Mouse (Mus musculus) R1 (cell line): ENCODE measurements around the gene Fabp7.

Experiments used
- DNase-seq: peaks from one replicate; pipeline ENCODE4 v3.0.0-alpha.2; 2018; ENCODE audit warnings: low read depth, low spot score

Fabp7 gene

DNA sequence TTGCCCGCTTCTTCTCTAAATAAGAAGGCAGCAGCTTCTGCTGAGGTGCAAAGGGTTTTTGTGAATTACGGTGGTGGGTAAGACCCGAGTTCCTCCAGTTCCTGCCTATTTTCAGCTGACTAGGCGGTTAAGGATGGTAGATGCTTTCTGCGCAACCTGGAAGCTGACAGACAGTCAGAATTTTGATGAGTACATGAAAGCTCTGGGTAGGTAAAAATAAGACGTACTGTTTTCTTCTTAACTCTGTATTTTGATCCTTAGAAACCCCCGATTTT lies at the start of gene Fabp7:
Gene Fabp7 (plus strand): TSS at position 6 of the 275 bp plus-strand sequence.
- DNase-seq = no peak

DNA sequence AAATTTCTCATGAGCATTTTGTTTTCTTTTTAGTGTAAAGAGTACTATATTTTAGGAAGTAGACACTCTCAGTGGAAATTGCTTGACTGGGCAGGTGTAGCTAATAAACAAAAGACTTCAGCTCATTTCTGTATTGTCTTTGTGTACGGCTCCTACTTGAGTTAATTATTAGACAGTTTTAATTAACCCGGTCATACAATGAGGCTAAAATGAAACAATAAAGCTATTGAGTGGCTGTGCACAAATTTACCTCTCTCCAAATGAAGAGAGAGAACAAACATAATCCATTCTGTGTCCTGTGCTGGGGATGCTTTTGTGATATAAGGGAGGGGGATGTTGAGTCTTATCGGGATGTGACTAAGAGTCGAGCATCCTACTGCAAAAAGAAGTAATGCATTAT lies 43.9 kb upstream of the Fabp7 start:
- DNase-seq = no peak

DNA sequence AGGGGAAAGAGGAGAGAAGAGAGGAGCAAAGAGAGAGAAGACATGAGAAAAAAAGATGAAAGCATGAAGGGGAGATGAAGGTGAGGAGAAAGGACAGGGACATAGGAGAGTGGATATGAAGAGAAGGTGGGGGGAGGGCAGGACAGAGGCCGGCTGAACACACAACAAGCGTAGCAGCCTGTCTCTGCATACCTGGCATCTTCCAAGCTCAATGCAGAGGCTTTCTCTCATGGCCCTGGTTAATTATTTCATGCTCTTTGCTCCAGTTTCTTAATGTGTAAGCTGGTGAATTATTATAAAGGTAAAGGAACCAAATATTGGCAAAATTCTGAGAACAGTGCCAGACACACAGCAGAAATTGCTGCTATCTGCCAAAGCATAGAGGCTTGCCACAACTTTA lies 43.3 kb upstream of the Fabp7 start:
- no peak for DNase-seq

DNA sequence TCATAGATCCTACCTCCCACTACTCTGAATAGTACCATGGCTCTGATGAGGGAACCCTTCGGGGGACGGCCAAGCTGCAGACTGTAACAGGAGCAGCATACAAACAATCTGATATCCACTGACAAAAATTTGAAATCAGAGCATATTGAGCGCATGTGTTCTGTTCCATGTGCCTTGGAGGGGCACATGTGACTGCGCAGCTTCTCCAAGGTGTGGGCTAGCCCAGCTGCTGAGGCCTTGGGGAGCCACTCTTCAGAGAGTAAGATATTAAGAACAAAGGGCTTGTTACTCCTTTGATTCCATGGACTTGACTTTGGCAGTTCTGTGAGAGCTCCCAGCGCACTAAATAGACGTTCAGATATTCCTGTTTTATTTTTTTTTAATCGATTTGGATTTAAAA lies 41.6 kb upstream of the Fabp7 start:
- no peak for DNase-seq

DNA sequence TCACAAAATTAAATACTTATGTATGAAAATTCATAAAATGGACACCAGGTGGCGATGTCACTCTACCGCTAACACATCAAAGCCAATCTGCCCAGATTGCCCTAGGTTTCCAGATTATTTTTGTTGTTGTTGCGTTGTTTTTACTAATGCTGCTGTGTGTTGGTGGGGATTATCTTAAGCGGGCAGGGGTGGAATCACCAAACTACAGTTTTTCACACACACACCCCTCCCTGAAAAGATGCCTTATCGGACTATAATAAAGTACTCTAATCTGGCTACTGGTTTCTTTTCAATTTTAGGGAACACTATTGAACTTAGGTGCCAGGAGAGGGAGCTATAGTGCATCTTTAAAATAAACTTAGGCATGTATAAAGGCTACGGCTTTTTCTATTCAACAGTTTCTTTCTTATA lies 41.1 kb upstream of the Fabp7 start:
- peak; percentile 68 for DNase-seq

DNA sequence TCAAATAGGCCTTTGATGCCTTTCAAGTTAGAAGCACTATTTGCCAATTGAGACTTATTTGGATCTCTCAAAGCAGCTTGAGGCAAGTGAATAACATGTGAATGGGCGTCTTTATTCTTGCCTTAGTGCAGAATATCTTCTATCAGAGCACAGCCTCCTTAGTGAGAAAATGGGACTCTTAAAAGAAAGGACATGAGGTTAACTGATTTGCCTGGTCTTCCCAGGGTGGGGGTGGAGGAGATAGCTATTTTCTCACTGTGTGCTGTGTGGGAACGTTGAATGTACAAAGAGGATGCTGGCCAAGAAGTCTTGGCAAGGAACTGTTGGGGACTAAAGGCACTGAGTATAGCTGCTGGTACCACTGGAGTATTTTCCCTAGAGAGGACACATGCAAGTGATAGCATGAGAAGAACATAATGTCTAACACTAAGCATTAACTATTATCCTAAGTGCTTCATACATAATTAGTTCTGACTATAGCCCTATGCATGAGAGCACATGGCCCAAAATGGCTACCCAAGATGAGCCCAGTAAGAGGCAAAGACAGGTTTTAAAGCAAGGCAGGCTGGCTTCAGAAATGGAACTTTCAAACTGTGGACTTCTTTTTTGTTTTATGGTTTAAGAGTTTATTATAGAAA lies 40.4 kb upstream of the Fabp7 start:
- DNase-seq = no peak

DNA sequence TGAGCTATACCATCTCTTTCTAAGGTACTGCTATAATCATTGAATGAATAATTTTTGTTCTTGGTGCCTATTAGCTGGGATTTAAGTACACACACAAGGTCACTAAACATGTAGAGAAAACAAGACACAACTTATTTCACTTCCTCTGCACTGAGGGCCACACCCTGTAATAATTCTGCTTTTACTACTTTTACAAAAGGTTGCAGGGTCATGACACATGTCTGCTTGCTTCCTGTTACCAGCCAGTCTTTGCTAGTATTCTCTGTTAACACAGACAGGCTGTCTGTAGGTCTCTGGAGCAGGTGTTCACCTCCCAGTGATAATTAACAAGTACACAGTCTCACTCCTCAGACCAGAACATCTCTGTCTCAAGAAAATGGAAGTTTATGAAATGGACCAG lies 39.2 kb upstream of the Fabp7 start:
- DNase-seq = no peak

DNA sequence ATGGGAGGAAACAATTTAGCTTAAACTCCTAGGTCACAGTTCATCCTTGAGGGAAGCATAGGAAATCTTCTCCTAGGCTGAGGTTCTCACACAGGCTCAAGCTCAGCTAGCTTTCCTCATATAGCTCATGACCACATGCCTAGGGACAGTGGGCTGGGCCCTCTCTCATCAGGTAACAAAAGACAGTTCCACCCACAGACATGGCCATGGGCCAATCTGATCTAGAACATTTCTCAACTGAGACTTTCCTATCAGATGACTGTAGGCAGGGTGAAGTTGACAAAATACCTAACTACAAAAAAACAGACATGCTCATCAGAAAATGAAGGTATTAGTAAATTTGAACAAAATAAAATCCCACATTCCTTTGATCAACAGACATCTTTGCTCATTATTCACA lies 37.6 kb upstream of the Fabp7 start:
- no peak for DNase-seq

DNA sequence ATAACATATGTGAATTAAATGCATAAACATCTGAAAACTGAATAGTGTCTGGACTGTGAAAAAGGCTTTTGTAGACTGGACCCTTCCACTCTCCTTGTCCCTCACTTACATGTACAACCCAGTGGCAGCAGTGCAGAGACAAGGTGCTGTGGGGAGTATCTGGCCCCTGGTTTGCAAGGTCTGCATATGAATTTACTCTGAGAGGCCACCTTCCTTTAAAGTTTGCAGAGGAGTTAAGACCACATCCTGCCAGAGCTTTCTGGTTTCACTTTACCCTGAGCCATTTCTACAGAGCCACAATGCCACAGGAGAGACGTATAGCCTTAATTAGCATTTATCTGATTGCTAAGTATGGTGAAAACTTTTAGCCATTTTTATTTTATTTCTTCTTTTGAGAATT lies 31.3 kb upstream of the Fabp7 start:
- no peak for DNase-seq

DNA sequence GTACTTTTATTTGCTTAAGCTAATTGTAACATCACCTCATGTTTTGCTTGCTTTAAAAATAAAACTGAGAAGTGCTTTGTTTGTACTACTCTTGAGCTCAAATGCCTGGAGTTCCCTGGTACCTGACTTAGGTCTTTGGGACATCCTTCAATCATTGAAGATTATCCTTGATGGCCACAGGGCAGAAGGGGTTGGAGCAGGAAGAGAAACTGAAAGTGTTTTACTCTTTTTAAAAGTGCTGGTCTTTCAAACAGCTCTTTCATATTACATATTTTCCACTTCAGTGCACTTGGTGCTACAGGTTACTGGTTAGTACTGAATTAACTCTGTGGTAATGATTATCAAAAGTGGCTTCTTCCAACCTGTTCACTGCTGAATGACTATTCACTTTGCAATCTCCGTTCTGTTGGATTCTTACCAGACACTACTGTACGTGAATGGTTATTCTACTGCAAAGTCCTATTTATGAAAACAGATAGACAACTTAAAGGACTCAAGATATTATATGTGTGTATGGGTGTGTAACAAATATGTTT lies 29.4 kb upstream of the Fabp7 start:
- no peak for DNase-seq

DNA sequence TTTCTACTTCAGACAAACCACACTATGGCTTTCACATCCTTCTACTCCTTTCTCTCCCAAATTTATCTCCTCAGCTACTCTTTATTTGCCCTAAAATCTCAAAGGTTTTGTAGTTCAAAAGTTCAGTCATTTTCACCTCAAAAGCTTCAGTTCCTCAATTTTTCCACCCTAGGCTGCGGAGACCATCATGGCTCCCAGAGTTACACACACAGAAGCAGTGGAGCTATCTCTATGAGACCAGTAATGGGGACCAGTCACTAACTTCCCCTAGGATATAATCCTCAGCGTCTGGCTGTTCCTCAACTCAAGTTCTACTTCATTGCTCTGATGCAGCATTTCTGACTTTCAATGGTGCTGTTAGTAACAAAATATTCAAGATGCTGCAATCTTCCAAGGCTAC lies 25.7 kb upstream of the Fabp7 start:
- no peak for DNase-seq

DNA sequence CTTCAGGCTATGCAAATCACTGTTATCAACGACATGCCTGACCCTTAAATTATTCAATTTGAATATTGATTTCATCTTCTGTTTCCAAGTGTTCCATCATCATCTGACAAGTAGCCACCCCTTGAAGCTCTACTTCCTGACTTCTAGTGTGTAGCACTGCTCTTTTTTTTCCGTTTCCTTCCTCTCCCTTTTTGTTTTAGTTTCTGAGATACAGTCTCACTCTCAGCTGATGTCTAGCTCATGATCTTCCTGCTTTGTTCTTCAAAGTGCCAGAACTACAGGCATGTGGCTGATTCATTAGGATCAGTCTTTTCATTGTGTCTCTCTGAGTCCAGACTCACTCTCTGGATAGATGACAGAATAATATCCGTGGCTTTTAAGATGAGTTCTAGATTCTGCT lies 24.0 kb upstream of the Fabp7 start:
- DNase-seq = no peak

DNA sequence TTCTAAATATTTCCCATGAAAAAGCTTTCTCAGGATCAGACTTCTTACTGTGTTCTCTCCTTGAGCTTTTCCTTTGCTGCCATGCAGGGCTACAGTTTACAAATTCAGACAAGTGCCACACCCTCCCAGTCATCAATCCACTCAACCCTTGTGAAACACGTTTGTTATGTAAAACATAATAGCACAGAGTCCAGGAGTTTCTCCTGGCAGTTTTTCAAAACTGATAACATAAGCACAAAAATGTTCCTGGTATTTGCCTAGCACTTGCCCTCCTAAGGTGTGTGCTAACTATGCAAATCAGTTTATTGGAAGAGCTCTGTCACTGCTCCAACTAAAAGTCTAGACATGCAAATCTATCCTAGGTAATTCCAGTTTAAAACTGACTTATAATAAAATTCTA lies 21.6 kb upstream of the Fabp7 start:
- peak; percentile 21 for DNase-seq

DNA sequence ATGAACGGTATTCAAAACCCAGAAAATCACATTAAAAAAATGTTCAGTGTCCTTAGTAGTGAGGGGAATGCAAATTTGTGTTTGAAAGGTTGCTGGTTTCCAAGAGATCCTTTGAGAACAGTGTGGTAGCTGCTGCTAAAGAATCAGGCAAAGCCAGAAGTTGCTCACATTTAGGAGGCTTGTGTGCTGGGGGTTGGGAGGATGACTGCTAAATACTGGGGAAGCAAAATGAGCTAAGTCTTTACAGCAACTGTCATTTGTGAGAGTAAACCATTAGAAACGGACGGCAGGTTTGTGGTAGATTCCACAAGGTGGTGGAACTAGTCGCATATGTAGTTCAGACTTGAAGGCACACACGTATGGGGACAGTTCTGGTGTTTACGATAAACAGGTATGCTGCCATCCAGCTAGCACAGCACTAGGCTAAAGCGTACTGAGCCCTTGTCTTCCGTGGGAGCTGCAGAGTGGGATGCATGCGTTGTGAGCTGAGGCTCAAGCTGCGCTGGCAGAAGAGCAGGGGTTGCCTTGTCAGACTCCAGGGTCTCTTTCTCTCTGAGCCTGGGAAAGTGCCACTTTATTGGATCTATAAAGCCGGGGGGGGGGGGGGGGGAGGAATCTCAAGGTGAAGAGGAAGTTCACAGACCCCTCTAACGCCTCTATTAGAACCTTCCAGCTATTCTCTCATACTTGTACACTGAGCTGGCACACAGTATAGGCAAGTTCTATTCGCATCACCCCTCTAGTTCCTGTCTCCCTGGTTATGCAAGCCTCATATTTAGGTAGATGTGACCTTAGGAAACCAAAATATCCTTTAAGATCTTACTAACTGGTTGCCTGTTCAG lies 1.2 kb upstream of the Fabp7 start:
- DNase-seq = no peak

DNA sequence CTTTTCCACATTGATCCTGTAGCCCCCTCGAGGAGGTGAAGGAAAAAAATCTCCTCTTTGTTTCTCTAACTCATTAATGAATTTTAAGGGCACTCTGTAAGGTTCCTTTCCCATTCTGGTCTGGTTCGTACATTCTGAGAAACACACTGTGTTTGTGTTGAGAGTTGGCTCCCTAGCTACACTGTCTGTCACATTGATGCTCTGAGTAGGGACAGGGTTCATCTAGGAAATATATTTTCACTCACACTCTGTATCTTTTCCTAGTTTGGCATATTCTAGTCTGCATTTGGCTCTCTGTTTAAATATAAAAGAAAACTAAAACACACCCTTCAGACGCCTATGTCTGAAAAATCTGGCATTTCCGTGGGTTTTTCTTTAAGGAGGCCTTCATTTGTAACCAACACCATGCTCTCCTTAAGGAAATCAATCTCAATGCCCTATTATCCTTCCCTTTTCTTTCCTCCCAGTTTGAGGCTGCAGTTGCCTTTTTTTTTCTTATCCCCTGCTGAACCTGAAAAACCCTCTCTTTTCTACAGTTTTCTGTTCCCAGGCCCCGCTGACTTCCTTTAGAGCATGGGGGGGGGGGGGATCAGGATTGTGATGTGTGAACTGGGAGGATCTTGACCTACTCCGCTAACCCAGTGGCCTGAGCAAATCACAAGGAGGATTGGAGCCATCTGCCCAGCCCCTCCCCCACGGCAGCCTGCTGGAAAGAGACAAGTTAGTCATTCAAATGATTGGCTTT lies 378 bp upstream of the Fabp7 start:
- DNase-seq = peak; percentile 49

DNA sequence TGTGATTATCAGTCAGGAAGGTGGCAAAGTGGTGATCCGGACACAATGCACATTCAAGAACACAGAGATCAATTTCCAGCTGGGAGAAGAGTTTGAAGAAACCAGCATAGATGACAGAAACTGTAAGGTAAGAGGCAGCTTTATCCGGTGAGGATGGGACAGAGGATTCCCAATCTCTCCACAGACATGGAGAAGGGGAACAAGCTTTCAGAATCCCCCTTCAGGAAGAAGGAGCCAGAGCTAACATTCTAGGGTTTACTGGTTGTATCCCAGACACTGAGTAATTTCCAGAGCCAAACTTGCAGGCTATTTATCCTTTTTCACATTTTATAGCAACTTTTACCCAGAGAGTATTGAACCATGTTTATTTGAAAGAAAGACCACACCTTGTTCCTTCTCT lies 871 bp downstream of the Fabp7 start:
- DNase-seq = no peak

DNA sequence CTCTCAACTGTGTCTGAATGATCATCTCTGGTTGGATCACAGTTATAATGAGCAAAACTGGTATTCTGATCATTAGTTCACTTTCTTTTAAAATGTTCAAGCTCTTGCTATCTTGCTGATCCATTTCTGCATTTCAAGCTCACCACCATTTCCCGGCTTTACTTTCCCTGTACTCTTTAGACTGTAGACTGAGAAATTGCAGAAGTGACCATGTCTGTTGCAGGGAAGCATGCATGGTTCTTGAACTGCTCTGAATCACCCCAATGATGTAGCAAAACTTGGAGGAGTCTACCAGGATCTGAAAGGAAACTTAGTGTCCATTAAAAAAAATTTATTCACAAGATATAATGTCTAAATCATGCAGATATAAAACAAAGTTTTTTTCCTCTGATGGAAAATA lies 8.3 kb downstream of the Fabp7 start:
- no peak for DNase-seq

DNA sequence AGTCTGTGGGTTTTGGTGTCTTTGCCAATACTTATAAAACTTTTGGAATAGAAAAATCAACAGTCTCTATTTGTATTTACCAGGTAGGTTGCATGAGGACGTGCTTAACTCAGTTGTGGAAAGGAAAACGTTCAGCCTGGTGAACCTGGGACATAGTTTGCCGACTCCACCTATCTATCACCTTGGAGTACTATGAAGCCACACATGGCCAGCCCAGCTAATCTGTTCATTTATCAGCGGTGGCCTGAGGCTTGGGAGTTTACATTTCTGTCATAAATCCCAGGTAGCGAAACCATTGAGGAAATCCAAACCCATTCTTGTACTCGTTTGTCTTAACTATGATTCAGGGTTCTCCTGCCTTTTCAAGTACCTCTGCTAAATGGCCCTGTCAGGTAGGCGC lies 9.3 kb downstream of the Fabp7 start, which contains the start of gene Smpdl3a:
Gene Smpdl3a (plus strand): TSS at position 318 of the 400 bp plus-strand sequence.
- DNase-seq = no peak

DNA sequence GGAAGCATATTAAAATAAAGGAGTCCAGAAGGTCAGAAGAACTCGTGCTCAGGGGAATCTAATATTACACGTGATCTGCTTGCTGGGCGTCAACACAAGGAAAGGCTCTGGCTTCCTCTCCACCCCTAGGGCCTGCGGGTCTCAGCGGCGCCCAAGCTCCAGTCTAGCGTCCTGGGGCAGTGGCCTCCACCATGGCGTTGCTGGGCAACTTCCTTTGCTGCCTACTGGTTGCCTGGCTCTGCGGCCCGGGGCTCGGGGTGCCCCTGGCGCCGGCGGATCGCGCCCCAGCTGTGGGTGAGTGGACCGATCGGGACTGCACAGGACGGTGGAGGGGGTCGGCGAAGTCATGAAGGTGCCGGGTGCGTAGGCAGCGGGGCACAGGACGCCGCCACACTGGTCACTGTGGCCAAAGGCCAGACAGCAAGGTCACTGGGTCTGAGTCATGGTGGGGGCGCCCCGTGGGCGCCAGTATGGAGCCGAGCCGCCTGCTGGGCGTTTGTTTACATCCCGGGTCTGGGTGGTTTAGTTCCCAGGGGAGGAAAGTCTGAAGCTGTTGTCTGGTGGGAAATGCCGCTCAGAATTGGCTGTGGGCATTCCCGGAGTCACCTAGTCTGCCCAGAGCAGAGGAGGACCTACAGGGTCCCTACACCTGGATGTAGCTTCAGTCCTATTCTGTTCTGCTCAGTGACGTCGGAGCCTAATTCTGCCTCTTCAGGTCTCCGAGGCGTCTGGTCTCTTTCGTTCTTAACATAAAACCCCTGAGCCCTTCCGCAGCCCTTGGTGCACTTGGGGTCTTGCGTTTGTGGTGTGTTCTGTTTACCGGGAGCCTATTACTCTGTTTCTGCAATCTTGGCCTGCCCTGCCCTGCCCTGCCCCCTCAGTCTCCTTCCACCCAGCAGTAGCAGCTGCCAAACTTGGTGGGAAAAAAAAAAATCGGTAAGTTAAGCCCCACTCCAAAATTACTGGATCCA lies 10.1 kb downstream of the Fabp7 start:
- DNase-seq = peak; percentile 18

DNA sequence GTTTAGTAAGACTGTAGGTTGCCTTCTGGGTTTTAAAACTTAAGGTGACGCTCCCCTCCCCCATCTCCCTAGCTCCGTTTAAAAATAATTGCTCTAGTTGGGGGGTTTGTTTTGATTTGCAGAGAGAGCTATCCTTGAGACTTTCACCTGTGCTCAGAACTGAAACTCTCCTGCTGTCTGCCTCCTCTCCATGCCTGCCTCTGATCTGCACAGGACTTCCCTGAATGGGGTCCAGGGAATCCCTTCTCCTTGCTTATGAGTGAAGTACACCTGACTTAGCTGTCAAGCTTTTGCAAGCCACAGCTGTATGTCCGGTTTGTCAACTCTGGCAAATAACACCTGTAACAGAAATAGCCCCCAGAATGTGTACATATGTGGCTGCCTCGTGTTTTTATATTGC lies 10.9 kb downstream of the Fabp7 start:
- DNase-seq = no peak

DNA sequence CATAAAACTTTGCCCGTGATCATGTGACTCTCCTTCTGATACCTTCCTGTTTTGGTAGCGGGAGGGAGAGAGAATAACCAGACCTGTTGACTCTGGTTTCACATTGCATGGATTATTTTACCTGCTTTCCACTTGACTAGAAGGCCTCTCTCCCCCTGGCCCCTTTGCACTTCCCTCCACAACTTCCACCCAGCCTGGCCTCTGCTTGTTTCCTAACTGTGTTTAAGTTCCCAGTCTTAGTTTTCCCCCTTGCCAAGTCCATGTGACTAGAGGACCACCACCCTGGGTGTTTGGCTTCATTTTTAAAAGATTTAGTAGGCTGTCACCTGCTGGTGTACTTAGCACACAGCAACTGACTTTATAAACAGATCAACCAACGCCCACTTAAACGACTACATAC lies 11.4 kb downstream of the Fabp7 start:
- peak; percentile 17 for DNase-seq
